Mouse (Mus musculus) myocyte (in vitro differentiated cells): ENCODE results near the gene Gm3409.

ENCODE experiments used
- CEBPB ChIP-seq: IDR thresholded peaks from 2 replicates; pipeline ENCODE4 v1.6.1; 2011; ENCODE audit warnings: mild to moderate bottlenecking, moderate library complexity; ENCODE audit not compliant: poor library complexity, insufficient read depth, severe bottlenecking
- E2F4 ChIP-seq: IDR thresholded peaks from one replicate; pipeline ENCODE4 v1.6.1; 2011; ENCODE audit warnings: mild to moderate bottlenecking, control low read depth, moderate library complexity; ENCODE audit not compliant: insufficient read depth
- MAX ChIP-seq: IDR thresholded peaks from one replicate; pipeline ENCODE4 v1.6.1; 2011; ENCODE audit warnings: low read depth, mild to moderate bottlenecking, control low read depth
- POLR2A ChIP-seq: IDR thresholded peaks from one replicate; pipeline ENCODE4 v1.6.1; 2011; ENCODE audit warnings: low read depth, mild to moderate bottlenecking, control low read depth, moderate library complexity; ENCODE audit not compliant: insufficient read length
- POLR2AphosphoS2 ChIP-seq: IDR thresholded peaks from one replicate; pipeline ENCODE4 v1.6.1; 2011; ENCODE audit warnings: low read depth, control low read depth; ENCODE audit not compliant: insufficient read length
- TCF12 ChIP-seq: IDR thresholded peaks from one replicate; pipeline ENCODE4 v1.6.1; 2011; ENCODE audit warnings: mild to moderate bottlenecking, control low read depth; ENCODE audit not compliant: poor library complexity, insufficient read depth, severe bottlenecking
- TCF3 ChIP-seq: IDR thresholded peaks from one replicate; pipeline ENCODE4 v1.6.1; 2011; ENCODE audit warnings: low read depth, control low read depth; ENCODE audit not compliant: insufficient read length
- USF1 ChIP-seq: IDR thresholded peaks from one replicate; pipeline ENCODE4 v1.6.1; 2011; ENCODE audit warnings: low read depth, mild to moderate bottlenecking, control low read depth, moderate library complexity

DNA sequence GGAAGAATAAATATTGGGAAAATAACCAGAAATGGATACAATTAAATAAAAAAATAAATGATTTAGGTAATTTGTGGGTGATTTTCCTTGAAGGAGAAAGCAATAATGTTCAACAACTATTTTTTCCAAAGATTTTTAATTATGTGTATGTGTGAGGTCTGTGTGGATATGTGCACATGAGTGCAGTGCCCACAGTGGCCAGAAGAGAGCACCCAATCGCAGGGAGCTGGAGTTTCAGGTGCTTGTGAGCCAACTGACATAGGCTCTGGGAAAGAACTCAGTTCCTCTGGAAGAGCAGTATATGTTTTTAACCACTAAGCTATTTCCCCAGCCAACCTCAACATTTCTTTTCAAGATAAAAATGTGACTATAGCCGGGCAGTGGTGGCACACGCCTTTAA is 39.2 kb downstream of the Gm3409 start:
- TF ChIP-seq TCF12 (no peak), USF1 (no peak), MAX (no peak), CEBPB (no peak), E2F4 (no peak), POLR2A (no peak), POLR2AphosphoS2 (no peak), TCF3 (no peak)
